Mouse (Mus musculus): ENCODE measurements at regions not wholly inside any gene's neighbourhood (a gene's known extent, or its start where the extent isn't known, plus 50 kb on each side); places are given as distances from the start of the nearest gene placed in this dataset.
A peak's percentile ranks its signal among the peaks of the same experiment; 100 is the strongest.

DNA sequence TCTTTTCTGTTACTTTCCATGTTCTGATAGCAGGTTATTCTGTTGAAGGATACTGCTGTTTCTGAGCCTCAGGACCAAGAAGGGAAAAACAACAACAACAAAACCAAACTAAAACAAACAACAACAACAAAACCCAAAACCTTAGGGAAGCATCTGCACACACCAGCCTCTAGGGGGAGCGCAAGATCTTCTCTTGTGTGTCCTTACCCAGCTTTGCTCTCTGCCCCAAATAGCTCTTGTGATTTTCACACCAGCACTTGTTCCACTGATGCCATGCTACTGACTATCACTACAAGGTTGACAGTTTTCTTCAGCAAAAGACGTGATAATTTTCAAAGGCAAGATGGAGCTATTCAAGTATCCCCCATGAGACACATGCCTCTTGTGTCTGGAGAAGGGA is 59.8 kb upstream of the Nrg3 start:
- peak in 1 of 2 experiments; percentile 3 for DNase-seq
- 16% methylated on average over 2 of the region's 2 CpGs for WGBS
- TF ChIP-seq CTCF (IDR thresholded peaks at IDR 0.05; ENCODE audit: borderline replicate concordance, insufficient read depth, low read depth, low read length) (peak; percentile 67; the same call in 1 of the 2 replicates), POLR2A (IDR thresholded peaks at IDR 0.05; ENCODE audit: borderline replicate concordance, insufficient read depth, low read length) (no peak)

More for the DNA sequence above, 59.8 kb upstream of the Nrg3 start:
- H3K4me1 ChIP-seq (ENCODE audit: control insufficient read depth, insufficient read depth, low read length), result no peaks in the 10 kb centered on the region
- no peaks in the 10 kb centered on the region for H3K27me3 ChIP-seq (ENCODE audit: control insufficient read depth, insufficient read depth, low read length)
- H3K4me3 ChIP-seq (replicated peaks; ENCODE audit: insufficient read depth, low read depth, low read length), result no peak overlapping the region
- H3K27ac ChIP-seq (ENCODE audit: insufficient read depth, low read length), result no peak overlapping the region

Data from cerebellum, adult 2 months (tissue).